Mouse (Mus musculus): ENCODE data around the gene Gpr119. TPM values are rescaled to one million over a fixed set of nuclear protein-coding genes. Genes with fewer than 3 reads are reported as not detected.

Gpr119 gene
- not detected in 2 replicates for polyA plus RNA-seq (2016; fragmentation: Nextera tagmentation; extraction: Ambion mirVana)

- Histone ChIP-seq H3K36me3 (no peaks in the 10 kb centered on the region), H3K27ac (no peak within 1 kb of the TSS), H3K4me1 (no peaks in the 10 kb centered on the region), H3K4me3 (no peak within 1 kb of the TSS), H3K27me3 (ENCODE audit: low read depth, poor library complexity, severe bottlenecking) (no peaks in the 10 kb centered on the region), H3K9me3 (replicated peaks) (no peaks in the 10 kb centered on the region)
- 81% methylated on average over 4 of the region's 4 CpGs for WGBS
- DNase-seq (ENCODE audit: low spot score): no peak
Observed at GRCm38 (mm10) chrX:48674171-48674570, at the start of gene Gpr119. TSS of gene Gpr119 (minus strand) at chrX:48674478.

GRCm38 (mm10) chrX:48712846-48713245 is 38.6 kb upstream of the Gpr119 start:
- no peaks in the 10 kb centered on the region for H3K9me3 ChIP-seq (replicated peaks)
- 89% methylated on average over 8 of the region's 8 CpGs for WGBS

DNA sequence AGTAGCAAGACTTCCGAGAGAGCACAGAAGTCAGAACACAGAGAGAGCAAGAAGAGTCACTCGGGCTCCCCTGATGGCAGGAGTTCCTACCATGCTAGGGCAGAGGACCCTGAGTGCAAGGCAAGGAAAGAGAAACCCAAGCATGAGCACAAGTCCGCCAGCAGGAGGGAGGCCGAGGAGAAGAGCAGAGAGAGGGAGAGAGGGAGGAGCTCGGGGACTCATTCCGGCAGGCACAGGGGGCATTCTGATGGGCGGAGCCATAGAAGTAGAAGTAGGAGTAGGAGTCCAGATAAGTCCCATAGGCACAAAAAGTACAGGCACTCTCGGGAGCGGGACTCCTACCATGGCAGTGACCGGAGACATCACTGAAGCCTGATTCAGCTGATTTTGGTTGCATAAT is 35.4 kb upstream of the Gpr119 start:
- Histone ChIP-seq H3K27me3 (ENCODE audit: low read depth, poor library complexity, severe bottlenecking) (no peaks in the 10 kb centered on the region), H3K4me1 (no peaks in the 10 kb centered on the region), H3K9me3 (replicated peaks) (no peaks in the 10 kb centered on the region), H3K4me3 (no peak overlapping the region), H3K27ac (no peak overlapping the region), H3K36me3 (peaks cover 44% of the 10 kb centered on the region)
- WGBS: 92% methylated on average over 10 of the region's 10 CpGs
- DNase-seq (ENCODE audit: low spot score): no peak

More at GRCm38 (mm10) chrX:48712846-48713245, 38.6 kb upstream of the Gpr119 start:
- Histone ChIP-seq H3K27me3 (ENCODE audit: low read depth, poor library complexity, severe bottlenecking) (no peaks in the 10 kb centered on the region), H3K36me3 (peaks cover 34% of the 10 kb centered on the region), H3K4me3 (no peak overlapping the region), H3K27ac (no peak overlapping the region), H3K4me1 (no peaks in the 10 kb centered on the region)
- DNase-seq (ENCODE audit: low spot score): no peak

DNA sequence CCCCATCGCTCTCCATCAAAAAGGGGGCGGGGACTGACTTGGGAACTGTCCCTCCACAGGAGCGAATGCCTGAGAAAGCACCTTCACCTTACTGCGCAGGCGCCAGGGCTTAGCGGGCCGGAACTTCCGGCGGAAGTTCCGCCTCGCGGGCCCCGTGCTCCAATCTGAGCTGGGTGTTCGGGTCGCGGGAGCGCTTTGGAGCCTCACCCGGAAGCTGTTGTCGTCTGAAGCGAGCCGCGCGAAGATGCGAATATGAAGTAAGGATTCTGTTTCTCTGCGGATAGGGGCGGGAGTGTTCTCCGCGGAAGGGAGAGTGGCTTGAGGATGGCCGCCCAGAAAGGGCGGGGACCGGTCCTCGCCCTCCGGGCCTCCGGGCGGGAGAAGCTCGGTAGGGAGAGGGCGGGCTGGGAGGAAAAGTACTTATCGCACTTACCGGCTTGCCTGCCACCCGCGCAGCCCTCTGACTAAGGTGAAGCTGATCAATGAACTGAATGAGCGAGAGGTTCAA is 20.6 kb upstream of the Gpr119 start, which contains the start of gene Rbmx2:
TSS of gene Rbmx2 (plus strand) at position 141 of the 508 bp plus-strand sequence.
- H3K27ac ChIP-seq: peak within 1 kb of the TSS; percentile 79
- H3K36me3 ChIP-seq: peaks cover 12% of the 10 kb centered on the region
- 0 out of 2 replicates have a peak, but pooled peaks cover 3% of the 10 kb centered on the region for H3K4me1 ChIP-seq
- no peaks in the 10 kb centered on the region for H3K9me3 ChIP-seq (replicated peaks)
- peak within 1 kb of the TSS; percentile 68 for H3K4me3 ChIP-seq
- DNase-seq (ENCODE audit: low spot score): peak; percentile 89
- no peaks in the 10 kb centered on the region for H3K27me3 ChIP-seq (ENCODE audit: low read depth, poor library complexity, severe bottlenecking)
- WGBS: 9% methylated on average over 42 of the region's 42 CpGs

- no peaks in the 10 kb centered on the region for H3K27me3 ChIP-seq (ENCODE audit: low read depth, poor library complexity, severe bottlenecking)
- WGBS: 9% methylated on average over 6 of the region's 6 CpGs
- peak overlapping the region; percentile 79; the same call in 1 of the 2 replicates for H3K27ac ChIP-seq
Observed at GRCm38 (mm10) chrX:48694460-48694859, 20.2 kb upstream of the Gpr119 start.

GRCm38 (mm10) chrX:48683857-48684256 is 9.6 kb upstream of the Gpr119 start:
- Histone ChIP-seq H3K27ac (no peak overlapping the region), H3K9me3 (replicated peaks) (no peaks in the 10 kb centered on the region), H3K4me3 (no peak overlapping the region), H3K36me3 (no peaks in the 10 kb centered on the region), H3K4me1 (no peaks in the 10 kb centered on the region), H3K27me3 (ENCODE audit: low read depth, poor library complexity, severe bottlenecking) (no peaks in the 10 kb centered on the region)
- no peak for DNase-seq (ENCODE audit: low spot score)
- 75% methylated on average over 5 of the region's 5 CpGs for WGBS

More at GRCm38 (mm10) chrX:48694460-48694859, 20.2 kb upstream of the Gpr119 start:
- DNase-seq (ENCODE audit: low spot score): no peak
- Histone ChIP-seq H3K9me3 (replicated peaks) (no peaks in the 10 kb centered on the region), H3K36me3 (peaks cover 12% of the 10 kb centered on the region), H3K4me3 (peak overlapping the region; percentile 68), H3K4me1 (0 out of 2 replicates have a peak, but pooled peaks cover 3% of the 10 kb centered on the region)

GRCm38 (mm10) chrX:48683451-48683850 is 9.2 kb upstream of the Gpr119 start:
- peak; percentile 38 for DNase-seq (ENCODE audit: low spot score)
- no peak overlapping the region for H3K4me3 ChIP-seq
- H3K4me1 ChIP-seq: no peaks in the 10 kb centered on the region
- H3K36me3 ChIP-seq: no peaks in the 10 kb centered on the region
- no peaks in the 10 kb centered on the region for H3K9me3 ChIP-seq (replicated peaks)
- 13% methylated on average over 3 of the region's 3 CpGs for WGBS
- H3K27me3 ChIP-seq (ENCODE audit: low read depth, poor library complexity, severe bottlenecking): no peaks in the 10 kb centered on the region
- no peak overlapping the region for H3K27ac ChIP-seq

DNA sequence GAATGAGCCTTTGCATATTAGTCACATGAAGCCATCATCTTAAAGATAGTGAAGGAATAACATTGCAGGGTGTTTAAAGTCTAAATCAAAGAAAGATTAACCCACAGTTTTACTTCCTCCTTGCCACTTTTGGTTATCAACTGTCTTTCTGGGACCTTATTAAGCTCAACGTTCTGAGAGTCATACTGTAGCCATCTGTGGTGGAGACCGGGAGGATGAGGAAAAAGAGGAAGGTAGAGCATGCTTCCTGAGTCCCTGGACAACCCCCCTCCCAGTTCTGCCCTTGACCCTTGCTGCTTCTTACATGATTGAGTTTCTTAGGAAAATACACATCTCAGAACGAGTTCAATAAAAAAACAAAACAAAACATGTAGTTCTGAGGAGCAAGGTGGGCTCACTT is 2.6 kb downstream of the Gpr119 start:
- no peaks in the 10 kb centered on the region for H3K27me3 ChIP-seq (ENCODE audit: low read depth, poor library complexity, severe bottlenecking)

GRCm38 (mm10) chrX:48669588-48669987 is 4.7 kb downstream of the Gpr119 start:
- 0 out of 2 replicates have a peak, but pooled peaks cover 3% of the 10 kb centered on the region for H3K4me1 ChIP-seq
- no peak overlapping the region for H3K4me3 ChIP-seq
- DNase-seq (ENCODE audit: low spot score): no peak
- no peaks in the 10 kb centered on the region for H3K36me3 ChIP-seq
- no peaks in the 10 kb centered on the region for H3K27me3 ChIP-seq (ENCODE audit: low read depth, poor library complexity, severe bottlenecking)
- H3K27ac ChIP-seq: no peak overlapping the region
- WGBS: 85% methylated on average over 3 of the region's 3 CpGs
- H3K9me3 ChIP-seq (replicated peaks): no peaks in the 10 kb centered on the region

More for the DNA sequence above, 2.6 kb downstream of the Gpr119 start:
- Histone ChIP-seq H3K27ac (no peak overlapping the region), H3K4me1 (0 out of 2 replicates have a peak, but pooled peaks cover 2% of the 10 kb centered on the region), H3K36me3 (no peaks in the 10 kb centered on the region), H3K4me3 (no peak overlapping the region), H3K9me3 (replicated peaks) (no peaks in the 10 kb centered on the region)
- WGBS: 68% methylated on average over 3 of the region's 3 CpGs
- no peak for DNase-seq (ENCODE audit: low spot score)

GRCm38 (mm10) chrX:48666807-48667206 is 7.5 kb downstream of the Gpr119 start:
- DNase-seq (ENCODE audit: low spot score): no peak
- H3K9me3 ChIP-seq (replicated peaks): no peaks in the 10 kb centered on the region
- H3K27me3 ChIP-seq (ENCODE audit: low read depth, poor library complexity, severe bottlenecking): no peaks in the 10 kb centered on the region
- H3K36me3 ChIP-seq: no peaks in the 10 kb centered on the region
- WGBS: 24% methylated on average over 6 of the region's 6 CpGs
- no peak overlapping the region for H3K4me3 ChIP-seq
- H3K27ac ChIP-seq: no peak overlapping the region
- 0 out of 2 replicates have a peak, but pooled peaks cover 3% of the 10 kb centered on the region for H3K4me1 ChIP-seq

DNA sequence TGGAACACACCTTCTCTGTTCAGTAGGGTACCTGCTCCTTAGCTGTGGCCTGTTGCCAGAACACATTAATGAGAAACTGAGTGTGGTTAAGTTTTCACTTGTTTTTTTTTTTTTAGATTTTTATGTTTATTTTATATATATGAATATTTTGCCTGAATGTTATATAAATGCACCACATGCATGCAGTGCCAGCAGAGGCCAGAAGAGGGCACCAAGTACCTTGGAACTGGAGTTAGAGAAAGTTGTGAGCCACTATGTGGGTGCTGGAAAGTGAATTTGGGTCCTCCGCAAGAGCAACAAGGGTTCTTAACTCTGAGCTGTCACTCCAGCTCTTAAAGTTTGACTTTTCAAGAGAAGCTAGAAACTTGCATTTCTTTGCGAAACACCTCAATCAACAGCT is 30.2 kb downstream of the Gpr119 start:
- H3K27me3 ChIP-seq (ENCODE audit: low read depth, poor library complexity, severe bottlenecking): no peaks in the 10 kb centered on the region
- DNase-seq (ENCODE audit: low spot score): peak; percentile 28
- H3K4me3 ChIP-seq: no peak overlapping the region
- no peaks in the 10 kb centered on the region for H3K4me1 ChIP-seq
- no peak overlapping the region for H3K27ac ChIP-seq
- WGBS: 91% methylated on average over 2 of the region's 2 CpGs
- H3K9me3 ChIP-seq (replicated peaks): no peaks in the 10 kb centered on the region
- H3K36me3 ChIP-seq: no peaks in the 10 kb centered on the region

DNA sequence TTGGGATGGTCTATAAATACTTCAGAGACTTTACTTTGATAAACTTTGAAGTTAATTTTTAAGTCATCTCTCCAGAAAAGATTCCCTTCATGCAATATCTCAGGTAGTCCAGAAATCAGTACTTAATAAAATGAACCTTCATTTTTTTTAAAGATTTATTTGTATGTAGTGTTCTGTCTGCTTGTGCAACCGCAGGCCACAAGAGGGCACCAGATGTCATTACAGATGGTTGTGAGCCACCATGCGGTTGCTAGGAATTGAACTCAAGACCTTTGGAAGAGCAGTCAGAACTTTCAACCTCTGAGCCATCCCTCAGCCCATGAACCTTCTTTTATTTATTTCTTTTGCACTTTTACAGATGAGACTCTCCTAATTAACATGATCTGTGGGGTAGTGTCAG is 37.2 kb downstream of the Gpr119 start:
- peaks cover 4% of the 10 kb centered on the region; the same call in 1 of the 2 replicates for H3K36me3 ChIP-seq
- H3K27me3 ChIP-seq (ENCODE audit: low read depth, poor library complexity, severe bottlenecking): no peaks in the 10 kb centered on the region
- WGBS: 60% methylated on average over 2 of the region's 2 CpGs
- no peaks in the 10 kb centered on the region for H3K4me1 ChIP-seq
- H3K4me3 ChIP-seq: no peak overlapping the region
- no peak for DNase-seq (ENCODE audit: low spot score)
- no peaks in the 10 kb centered on the region for H3K9me3 ChIP-seq (replicated peaks)
- H3K27ac ChIP-seq: no peak overlapping the region

DNA sequence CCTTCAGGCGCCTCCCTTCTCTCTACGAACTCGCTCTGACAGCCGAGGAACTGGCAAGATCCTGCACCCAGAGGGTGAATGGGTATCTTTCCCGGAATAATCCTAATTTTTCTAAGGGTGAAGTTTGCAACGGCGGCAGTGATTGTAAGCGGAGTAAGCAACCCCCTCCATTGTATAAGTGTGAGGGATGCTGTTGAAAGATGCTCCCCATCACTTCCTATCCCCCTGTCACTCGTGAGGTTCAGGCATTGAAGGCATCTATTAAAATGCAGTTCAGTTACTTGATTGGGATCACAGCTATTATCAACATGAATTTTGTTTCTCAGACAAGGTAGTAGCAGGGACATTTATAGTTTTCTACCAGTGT is 50.2 kb downstream of the Gpr119 start:
- Histone ChIP-seq H3K27me3 (ENCODE audit: low read depth, poor library complexity, severe bottlenecking) (0 out of 2 replicates have a peak, but pooled peaks cover 4% of the 10 kb centered on the region), H3K36me3 (no peaks in the 10 kb centered on the region), H3K9me3 (replicated peaks) (no peaks in the 10 kb centered on the region), H3K4me3 (peak overlapping the region; percentile 59), H3K27ac (peak overlapping the region; percentile 85), H3K4me1 (no peaks in the 10 kb centered on the region; the same call in 1 of the 2 replicates)
- DNase-seq (ENCODE audit: low spot score): no peak
- WGBS: 22% methylated on average over 9 of the region's 9 CpGs
